30 mouse cellular contexts compared by ENCODE assay signal in the genomic region with DNA sequence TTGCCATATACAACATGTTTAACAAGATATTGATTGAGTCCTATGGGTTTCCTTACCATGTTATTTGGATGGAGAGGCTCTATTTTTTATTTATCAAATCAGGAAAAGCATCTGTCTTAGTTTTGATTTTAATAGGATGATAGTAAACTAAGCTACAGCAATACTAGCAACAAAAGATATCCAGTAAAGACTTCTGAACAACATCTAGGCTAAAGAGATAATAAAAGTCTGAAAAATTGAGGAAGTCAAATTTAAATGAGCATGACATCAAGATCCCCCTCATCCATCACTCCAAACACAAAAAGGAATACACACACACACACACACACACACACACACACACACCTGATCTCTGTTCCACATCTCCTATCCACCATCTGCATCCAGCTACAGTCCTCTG.
"Had no signal": no experiment of that assay in that cellular context is flagged by ENCODE, and none has a peak within 500 bp of the region (broad histone marks: within the 10 kb centered on the region; RNA-seq: fewer than 3 reads in every experiment).

No protein-coding gene starts in this region.

- H3K36me3 ChIP-seq: heart, embryonic 12.5 days; heart, embryonic 13.5 days; heart, embryonic 15.5 days; hindbrain, embryonic 10.5 days; hindbrain, embryonic 12.5 days; hindbrain, embryonic 13.5 days; hindbrain, embryonic 15.5 days; intestine, embryonic 15.5 days; kidney, embryonic 15.5 days had no signal

- H3K4me3 ChIP-seq: heart, embryonic 12.5 days; heart, embryonic 13.5 days; heart, embryonic 15.5 days; hindbrain, embryonic 10.5 days; hindbrain, embryonic 12.5 days; hindbrain, embryonic 13.5 days; hindbrain, embryonic 15.5 days; intestine, embryonic 15.5 days; kidney, embryonic 15.5 days; layer of hippocampus, adult 2 months; left cerebral cortex, adult 2 months had no signal

- H3K9me3 ChIP-seq: heart, embryonic 12.5 days; heart, embryonic 13.5 days; heart, embryonic 15.5 days; hindbrain, embryonic 10.5 days; hindbrain, embryonic 12.5 days; hindbrain, embryonic 13.5 days; hindbrain, embryonic 15.5 days; intestine, embryonic 15.5 days; kidney, embryonic 15.5 days had no signal

- DNase-seq: heart, postnatal 10 days; heart, postnatal 14 days; heart, postnatal 36 days; heart, postnatal 4 days; kidney, adult 11 months; kidney, adult 18-20 months; kidney, adult 2 months; kidney, adult 8-10 months; kidney, adult 9 months; kidney, postnatal 10 days; kidney, postnatal 14 days; kidney, postnatal 25 days; kidney, postnatal 36 days; kidney, postnatal 4 days; layer of hippocampus, adult 9-11 months; layer of hippocampus, postnatal 36 days had no signal

- H3K27me3 ChIP-seq: heart, embryonic 12.5 days; heart, embryonic 13.5 days; heart, embryonic 15.5 days; hindbrain, embryonic 12.5 days; hindbrain, embryonic 13.5 days; hindbrain, embryonic 15.5 days; intestine, embryonic 15.5 days; kidney, embryonic 15.5 days had no signal

- H3K27ac ChIP-seq: heart, embryonic 13.5 days; heart, embryonic 15.5 days; hindbrain, embryonic 10.5 days; hindbrain, embryonic 12.5 days; hindbrain, embryonic 13.5 days; hindbrain, embryonic 14.5 days; hindbrain, embryonic 15.5 days; hindbrain, postnatal 0 days; intestine, embryonic 15.5 days; kidney, embryonic 15.5 days; kidney, postnatal 0 days; layer of hippocampus, adult 2 months; left cerebral cortex, adult 2 months had no signal

- H3K4me1 ChIP-seq: hindbrain, embryonic 10.5 days; hindbrain, embryonic 12.5 days; hindbrain, embryonic 13.5 days; hindbrain, embryonic 15.5 days; intestine, embryonic 15.5 days; kidney, embryonic 15.5 days had no signal

- H3K9ac ChIP-seq: heart, embryonic 12.5 days; heart, embryonic 13.5 days; heart, embryonic 15.5 days; hindbrain, embryonic 12.5 days; hindbrain, embryonic 13.5 days; hindbrain, embryonic 14.5 days; hindbrain, embryonic 15.5 days; intestine, embryonic 15.5 days; kidney, embryonic 15.5 days had no signal
